Mouse (Mus musculus): Measurements from ENCODE around the gene Mogs.

GRCm38 (mm10) chr6:83092416-83093127 is 22.7 kb upstream of the Mogs start:
- no peak for TF ChIP-seq CTCF (conservative IDR thresholded peaks at IDR 0.05 in 1 of 2, IDR thresholded peaks at IDR 0.05 in 1 of 2; ENCODE audit: low read depth in 2 of 2, low read length in 2 of 2)
- TF ChIP-seq EP300 (IDR thresholded peaks at IDR 0.05; ENCODE audit: low read length) = no peak
- TF ChIP-seq BHLHE40 (IDR thresholded peaks at IDR 0.05; ENCODE audit: low read depth, low read length) = no peak
- TF ChIP-seq ZMIZ1 (IDR thresholded peaks at IDR 0.05; ENCODE audit: low read depth, low read length) = no peak
- no peak for TF ChIP-seq USF2 (conservative IDR thresholded peaks at IDR 0.05; ENCODE audit: low read depth, low read length)
- TF ChIP-seq KAT2A (IDR thresholded peaks at IDR 0.05; ENCODE audit: insufficient replicate concordance, low read length) = no peak
- TF ChIP-seq TBP (conservative IDR thresholded peaks at IDR 0.05; ENCODE audit: low read depth, low read length) = no peak
- TF ChIP-seq MAZ (IDR thresholded peaks at IDR 0.05; ENCODE audit: low read depth, low read length) = no peak
- TF ChIP-seq POLR2A (IDR thresholded peaks at IDR 0.05; ENCODE audit: low read depth, low read length) = no peak
- no peak for TF ChIP-seq RAD21 (IDR thresholded peaks at IDR 0.05; ENCODE audit: low read depth, low read length)
- no peak for TF ChIP-seq ZNF384 (IDR thresholded peaks at IDR 0.05; ENCODE audit: low read depth, low read length)
- TF ChIP-seq SIN3A (IDR thresholded peaks at IDR 0.05; ENCODE audit: low read length) = no peak
- TF ChIP-seq MAFK (IDR thresholded peaks at IDR 0.05; ENCODE audit: insufficient replicate concordance, low read length) = no peak
- TF ChIP-seq UBTF (IDR thresholded peaks at IDR 0.05; ENCODE audit: low read depth, low read length) = no peak

All from CH12.LX (cell line).